Mouse (Mus musculus) forebrain, embryonic 15.5 days (tissue): ENCODE data around the gene Atg13. TPM values are rescaled to one million over a fixed set of nuclear protein-coding genes. Genes with fewer than 3 reads are reported as not detected.
"Not testable (repeated sequence)": the region's sequence is repeated elsewhere in the genome, so short reads cannot be mapped to it uniquely, and the experiment has no call there.

Experiments
- ATAC-seq: fragments of 200-750 bp; cut with Nextera tagmentation; replicated peaks from 2 replicates; pipeline ENCODE4 v1.8.0; 2017; ENCODE audit warnings: mild to moderate bottlenecking, moderate TSS enrichment, moderate library complexity
- H3K27ac ChIP-seq: fragments of 300-500 bp; sonication (generic); replicated peaks from 2 replicates; pipeline ENCODE4 v1.5.1; 2015; ENCODE audit warnings: mild to moderate bottlenecking, inconsistent platforms
- H3K27me3 ChIP-seq: fragments of 300-500 bp; sonication (generic); 2 replicates; pipeline ENCODE4 v1.6.1; 2015; ENCODE audit warnings: inconsistent platforms
- H3K36me3 ChIP-seq: fragments of 300-500 bp; sonication (generic); 2 replicates; pipeline ENCODE4 v1.6.1; 2015; ENCODE audit warnings: mild to moderate bottlenecking, inconsistent platforms
- H3K4me1 ChIP-seq: fragments of 300-500 bp; sonication (generic); 2 replicates; pipeline ENCODE4 v1.6.1; 2015; ENCODE audit warnings: inconsistent platforms
- H3K4me2 ChIP-seq: fragments of 300-500 bp; sonication (generic); replicated peaks from 2 replicates; pipeline ENCODE4 v1.6.1; 2015; ENCODE audit warnings: mild to moderate bottlenecking, inconsistent platforms
- H3K4me3 ChIP-seq: fragments of 300-500 bp; sonication (generic); 2 replicates; pipeline ENCODE4 v1.5.1; 2015; ENCODE audit warnings: mild to moderate bottlenecking, inconsistent platforms
- H3K9ac ChIP-seq: fragments of 300-500 bp; sonication (generic); replicated peaks from 2 replicates; pipeline ENCODE4 v1.6.1; 2015; ENCODE audit warnings: mild to moderate bottlenecking, inconsistent platforms
- H3K9me3 ChIP-seq: fragments of 300-500 bp; sonication (generic); 2 replicates; pipeline ENCODE4 v1.6.1; 2016; ENCODE audit warnings: inconsistent platforms
- WGBS: fragments of 180-500 bp; shearing (Covaris S2); methylation state at CpG from one replicate; pipeline ENCODE4 v1.1.7; 2015; ENCODE audit warnings: mixed read lengths; 5-methylcytosine and 5-hydroxymethylcytosine counted together
- polyA plus RNA-seq: library from polyadenylated mRNA; unstranded; fragments of >200 nt; fragmentation: Nextera tagmentation; extraction: Ambion mirVana; gene quantifications from 2 replicates; pipeline ENCODE4 v1.2.1, GENCODE M21; 2015

The Atg13 gene
- 38.4 and 40.4 TPM in 2 replicates for polyA plus RNA-seq

GRCm38 (mm10) chr2:91710272-91711234 lies at the start of gene Atg13, which contains the start of gene Harbi1:
Gene Atg13, minus strand, starts transcription at chr2:91710576.
Gene Harbi1, plus strand, starts transcription at chr2:91710852.
- Histone ChIP-seq H3K36me3 (no peaks in the 10 kb centered on the region), H3K9ac (peak within 1 kb of the TSS; percentile 90), H3K27ac (peak within 1 kb of the TSS; percentile 83), H3K9me3 (no peaks in the 10 kb centered on the region), H3K4me2 (peak within 1 kb of the TSS; percentile 77), H3K27me3 (no peaks in the 10 kb centered on the region), H3K4me1 (peaks cover 23% of the 10 kb centered on the region), H3K4me3 (peak within 1 kb of the TSS; percentile 97)
- peak; percentile 99 for ATAC-seq
- WGBS = under 1% methylated on average over 66 of the region's 66 CpGs

DNA sequence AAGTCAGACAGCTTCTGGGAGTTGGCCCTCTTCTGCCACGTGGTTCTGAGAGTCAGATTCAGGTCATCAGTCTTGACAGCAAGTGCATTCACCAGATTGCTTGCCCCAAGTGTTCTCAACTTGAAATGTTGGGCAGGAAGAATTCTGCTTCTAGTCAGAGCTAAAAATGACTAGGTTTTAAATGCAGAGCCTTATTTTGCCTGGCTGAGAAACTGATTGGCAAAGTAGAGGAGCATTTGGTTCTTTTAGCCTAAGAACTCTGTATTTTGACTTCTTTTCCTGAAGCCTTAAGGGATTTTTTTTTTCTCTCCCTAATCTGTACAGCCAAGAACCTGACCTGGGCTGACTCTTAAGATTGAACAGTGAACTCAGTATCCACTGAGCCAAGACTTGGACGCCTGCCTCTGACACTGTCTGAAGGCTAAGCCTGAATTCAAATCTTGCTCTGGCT lies 39.5 kb upstream of the Atg13 start:
- H3K9ac ChIP-seq = no peak overlapping the region
- H3K4me1 ChIP-seq = no peaks in the 10 kb centered on the region
- ATAC-seq = no peak
- H3K9me3 ChIP-seq = no peaks in the 10 kb centered on the region
- no peak overlapping the region for H3K4me3 ChIP-seq
- no peaks in the 10 kb centered on the region for H3K36me3 ChIP-seq
- H3K27me3 ChIP-seq = no peaks in the 10 kb centered on the region
- no peak overlapping the region for H3K4me2 ChIP-seq
- H3K27ac ChIP-seq = no peak overlapping the region
- 68% methylated on average over 2 of the region's 2 CpGs for WGBS

DNA sequence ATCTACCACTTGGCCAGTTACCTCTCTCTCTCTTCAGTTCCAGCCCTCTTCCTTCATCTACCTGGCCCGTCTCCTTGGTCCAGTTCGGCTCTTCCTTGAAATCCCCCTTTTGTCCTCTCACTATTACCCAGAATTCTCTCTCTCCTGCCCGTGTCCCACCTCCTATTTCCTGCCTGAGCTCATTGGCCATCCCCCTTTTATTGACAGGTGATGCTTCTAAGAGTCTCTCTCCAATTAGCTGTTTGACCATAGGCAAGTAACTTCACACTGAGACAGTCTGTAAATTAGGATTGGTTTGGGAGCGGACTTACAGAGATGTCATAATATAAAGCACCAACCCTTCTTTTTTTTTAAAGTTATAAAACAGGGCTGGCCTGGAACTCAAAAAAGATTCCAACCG lies 34.3 kb upstream of the Atg13 start:
- H3K4me3 ChIP-seq = no peak overlapping the region
- H3K9me3 ChIP-seq = no peaks in the 10 kb centered on the region
- 81% methylated on average over 5 of the region's 5 CpGs for WGBS
- no peaks in the 10 kb centered on the region for H3K4me1 ChIP-seq
- no peaks in the 10 kb centered on the region for H3K36me3 ChIP-seq
- H3K27ac ChIP-seq = no peak overlapping the region
- H3K9ac ChIP-seq = no peak overlapping the region
- no peak overlapping the region for H3K4me2 ChIP-seq
- no peaks in the 10 kb centered on the region for H3K27me3 ChIP-seq
- ATAC-seq = no peak

GRCm38 (mm10) chr2:91739586-91739985 lies 29.2 kb upstream of the Atg13 start:
- 95% methylated on average over 1 of the region's 1 CpGs for WGBS
- H3K36me3 ChIP-seq = no peaks in the 10 kb centered on the region
- no peak overlapping the region for H3K27ac ChIP-seq
- no peak overlapping the region for H3K9ac ChIP-seq
- H3K4me2 ChIP-seq = no peak overlapping the region
- no peak for ATAC-seq
- no peaks in the 10 kb centered on the region for H3K9me3 ChIP-seq
- H3K4me1 ChIP-seq = no peaks in the 10 kb centered on the region
- H3K4me3 ChIP-seq = no peak overlapping the region
- no peaks in the 10 kb centered on the region for H3K27me3 ChIP-seq

DNA sequence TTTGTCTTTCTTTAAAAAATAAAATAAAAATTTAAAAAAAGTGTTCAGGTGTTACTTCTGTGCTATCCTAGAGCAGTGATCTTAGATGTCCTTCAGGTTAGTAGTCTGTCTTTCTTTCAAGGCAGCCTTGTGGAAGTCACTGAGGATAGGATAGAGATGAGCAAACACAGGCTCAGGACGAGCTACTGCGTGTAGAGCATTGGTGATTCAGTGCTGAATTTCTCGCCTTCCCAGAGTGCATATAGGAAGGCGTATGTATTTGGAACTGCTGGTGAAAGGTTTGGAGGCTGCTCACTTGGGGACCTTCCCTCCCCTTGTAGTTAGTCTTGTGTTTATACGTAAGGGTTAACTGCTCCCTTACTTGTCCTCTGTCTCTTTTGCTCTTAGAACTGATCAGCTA lies 24.8 kb upstream of the Atg13 start:
- no peaks in the 10 kb centered on the region for H3K27me3 ChIP-seq
- H3K4me1 ChIP-seq = peaks cover 9% of the 10 kb centered on the region

DNA sequence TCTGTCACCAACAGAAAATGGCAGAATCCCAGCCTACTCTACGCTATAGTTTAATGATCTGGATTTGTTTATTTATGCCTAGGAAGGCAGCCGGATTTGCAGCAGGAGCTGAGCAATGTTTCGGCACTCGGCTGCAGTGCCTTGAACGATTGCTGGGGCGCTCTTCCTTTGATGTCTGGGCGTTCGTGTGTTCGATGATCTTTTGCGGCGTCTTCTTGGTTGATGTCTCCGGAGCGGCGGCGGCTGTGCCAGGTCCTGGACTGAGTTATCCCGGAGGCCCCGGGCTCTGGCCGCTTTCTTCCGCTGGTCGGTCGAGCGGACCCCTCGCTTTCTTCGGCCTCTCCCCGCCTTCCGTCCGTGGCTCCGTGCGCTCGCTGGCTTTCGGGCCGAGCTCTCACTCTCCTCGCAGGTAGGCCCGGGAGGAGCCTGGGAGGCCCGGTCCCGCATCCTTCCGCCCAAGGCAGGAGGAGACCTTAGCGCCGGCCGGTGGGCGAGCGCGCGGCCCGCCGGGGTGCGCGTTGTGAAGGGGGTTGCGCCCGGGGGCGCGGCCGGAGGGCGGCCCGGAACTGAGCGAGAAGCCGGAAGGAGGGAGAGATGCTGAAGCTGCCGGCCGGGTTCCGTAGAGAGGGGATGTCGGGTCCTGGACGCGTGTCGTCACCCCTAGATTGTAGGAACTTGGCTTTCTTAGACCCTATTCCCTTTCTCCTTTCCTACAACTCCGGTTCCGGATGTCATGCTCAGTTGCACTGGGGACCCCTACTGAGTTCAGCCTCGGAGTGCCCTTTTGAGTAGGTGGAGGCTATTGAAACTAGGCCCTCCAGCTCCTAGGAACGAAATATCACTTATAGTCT lies 19.8 kb upstream of the Atg13 start, which contains the start of gene Ambra1:
TSS of gene Ambra1 (plus strand) at position 164 of the 851 bp plus-strand sequence.
- peak within 1 kb of the TSS; percentile 87 for H3K27ac ChIP-seq
- no peaks in the 10 kb centered on the region for H3K9me3 ChIP-seq
- peak within 1 kb of the TSS; percentile 65 for H3K4me2 ChIP-seq
- under 1% methylated on average over 67 of the region's 68 CpGs for WGBS
- H3K9ac ChIP-seq = peak within 1 kb of the TSS; percentile 89
- peaks cover 9% of the 10 kb centered on the region for H3K4me1 ChIP-seq
- H3K27me3 ChIP-seq = no peaks in the 10 kb centered on the region
- H3K4me3 ChIP-seq = peak within 1 kb of the TSS; percentile 87
- ATAC-seq = peak; percentile 92
- no peaks in the 10 kb centered on the region for H3K36me3 ChIP-seq

More for the DNA sequence above, 24.8 kb upstream of the Atg13 start:
- WGBS = 97% methylated on average over 5 of the region's 5 CpGs
- H3K9ac ChIP-seq = no peak overlapping the region
- no peak overlapping the region for H3K4me2 ChIP-seq
- H3K27ac ChIP-seq = no peak overlapping the region
- H3K4me3 ChIP-seq = no peak overlapping the region
- H3K36me3 ChIP-seq = no peaks in the 10 kb centered on the region
- no peaks in the 10 kb centered on the region for H3K9me3 ChIP-seq
- no peak for ATAC-seq

DNA sequence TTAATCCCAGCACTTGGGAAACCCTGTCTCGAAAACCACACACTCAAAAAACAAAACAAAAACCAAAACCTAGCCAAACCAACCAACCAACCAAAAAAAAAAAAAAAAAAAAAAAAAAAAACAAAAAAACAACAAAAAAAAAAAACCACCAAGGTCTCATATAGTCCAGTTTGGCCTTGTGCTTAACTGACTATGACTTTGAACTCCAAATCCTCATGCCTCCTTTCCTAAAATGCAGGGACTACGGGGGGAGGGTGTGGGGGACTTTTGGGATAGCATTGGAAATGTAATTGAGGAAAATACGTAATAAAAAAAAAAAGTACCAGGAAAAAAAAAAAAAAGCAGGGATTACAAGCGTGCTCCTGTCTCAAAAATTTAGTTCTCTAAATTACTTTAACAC lies 19.2 kb upstream of the Atg13 start:
- WGBS = 16% methylated on average over 4 of the region's 4 CpGs
- no peaks in the 10 kb centered on the region for H3K9me3 ChIP-seq
- no peaks in the 10 kb centered on the region for H3K36me3 ChIP-seq
- H3K27me3 ChIP-seq = no peaks in the 10 kb centered on the region
- peak overlapping the region; percentile 89; the same call in 1 of the 2 replicates for H3K9ac ChIP-seq
- H3K27ac ChIP-seq = peak overlapping the region; percentile 87
- peak overlapping the region; percentile 87 for H3K4me3 ChIP-seq
- H3K4me1 ChIP-seq = peaks cover 9% of the 10 kb centered on the region
- ATAC-seq = peak; percentile 12; the same call in 1 of the 2 replicates
- H3K4me2 ChIP-seq = peak overlapping the region; percentile 48

DNA sequence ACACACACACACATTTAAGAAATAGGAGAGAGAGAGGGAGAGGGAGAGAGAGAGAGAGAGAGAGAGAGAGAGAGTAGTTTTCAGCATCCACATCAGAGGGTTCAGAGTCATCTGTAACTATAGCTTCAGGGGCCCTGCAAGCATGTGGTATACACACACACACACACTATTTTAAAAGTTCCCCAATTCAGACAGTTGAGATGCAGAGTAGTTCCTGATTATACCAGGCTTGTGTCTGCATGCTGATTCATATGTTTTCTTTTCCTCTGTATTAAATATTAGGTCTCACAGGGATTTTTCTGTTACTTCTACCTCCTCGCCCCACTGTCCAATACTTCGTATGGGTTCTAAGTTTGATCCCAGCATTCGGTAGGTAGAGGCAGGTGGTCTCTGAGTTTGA lies 16.6 kb upstream of the Atg13 start:
- Histone ChIP-seq H3K9me3 (no peaks in the 10 kb centered on the region), H3K27me3 (no peaks in the 10 kb centered on the region), H3K4me1 (peaks cover 9% of the 10 kb centered on the region), H3K27ac (no peak overlapping the region), H3K4me2 (no peak overlapping the region), H3K36me3 (no peaks in the 10 kb centered on the region), H3K9ac (no peak overlapping the region), H3K4me3 (no peak overlapping the region)
- no peak for ATAC-seq
- 90% methylated on average over 3 of the region's 3 CpGs for WGBS

DNA sequence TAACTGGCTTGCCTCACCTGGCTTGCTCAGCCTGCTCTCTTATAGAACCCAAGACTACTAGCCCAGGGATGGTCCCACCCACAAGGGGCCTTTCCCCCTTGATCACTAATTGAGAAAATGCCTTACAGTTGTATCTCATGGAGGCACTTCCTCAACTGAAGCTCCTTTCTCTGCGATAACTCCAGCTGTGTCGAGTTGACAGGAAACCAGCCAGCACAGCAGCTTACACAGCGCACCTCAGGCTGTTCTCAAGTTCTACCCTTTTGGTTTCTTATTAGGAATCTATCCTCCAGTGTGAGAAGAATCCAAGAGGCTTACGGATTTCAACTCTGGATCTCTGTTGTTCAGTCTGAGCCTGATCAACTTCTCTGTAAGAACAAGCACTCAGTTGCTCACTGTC lies 15.1 kb upstream of the Atg13 start:
- ATAC-seq, H3K4me2 ChIP-seq, H3K4me3 ChIP-seq, H3K9me3 ChIP-seq, H3K27me3 ChIP-seq, H3K36me3 ChIP-seq, H3K4me1 ChIP-seq, H3K9ac ChIP-seq, H3K27ac ChIP-seq: not testable (repeated sequence)
- 62% methylated on average over 4 of the region's 4 CpGs for WGBS

DNA sequence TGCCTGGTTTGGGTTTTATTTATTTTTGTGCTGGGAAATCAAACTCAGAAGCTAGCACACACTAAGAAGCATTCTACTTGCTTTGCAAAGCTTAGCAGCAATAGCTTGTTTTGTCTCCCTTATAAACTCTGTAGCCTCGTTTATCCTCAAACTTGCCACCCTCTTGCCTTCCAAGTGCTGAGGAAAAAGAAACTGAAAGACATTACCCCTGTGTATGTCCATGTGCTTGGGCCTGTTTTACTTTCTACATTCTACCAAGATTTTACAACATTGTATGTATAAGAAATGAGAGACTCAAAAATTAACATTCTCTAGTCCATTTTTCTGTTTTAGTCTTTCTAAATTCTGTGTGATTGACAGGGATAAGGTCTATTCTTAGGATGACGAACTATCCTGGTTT lies 14.3 kb upstream of the Atg13 start:
- no peaks in the 10 kb centered on the region for H3K4me1 ChIP-seq
- no peak overlapping the region for H3K9ac ChIP-seq
- H3K27me3 ChIP-seq = no peaks in the 10 kb centered on the region
- no peak overlapping the region for H3K4me3 ChIP-seq
- H3K36me3 ChIP-seq = peaks cover 12% of the 10 kb centered on the region
- no peak overlapping the region for H3K4me2 ChIP-seq
- H3K27ac ChIP-seq = no peak overlapping the region
- H3K9me3 ChIP-seq = no peaks in the 10 kb centered on the region
- 56% methylated on average over 2 of the region's 2 CpGs for WGBS
- ATAC-seq = no peak

DNA sequence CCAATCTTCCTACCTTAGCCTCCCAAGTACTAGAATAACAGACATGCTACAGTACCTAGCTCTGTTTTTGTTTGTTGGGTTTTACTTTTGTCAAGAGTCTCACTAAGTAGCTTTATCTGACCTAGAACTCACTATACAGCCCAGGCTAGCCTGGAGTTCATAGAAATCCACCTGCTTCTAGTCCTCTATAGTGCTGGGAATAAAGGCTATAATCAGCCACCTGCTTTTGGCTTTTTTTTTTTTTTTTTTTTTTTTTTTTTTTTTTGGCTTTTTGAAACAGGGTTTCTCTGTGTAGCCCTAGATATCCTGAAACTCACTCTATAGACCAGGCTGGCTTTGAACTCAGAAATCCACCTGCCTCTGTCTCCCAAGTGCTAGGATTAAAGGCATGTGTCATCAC lies 13.6 kb upstream of the Atg13 start:
- H3K27me3 ChIP-seq = no peaks in the 10 kb centered on the region
- no peaks in the 10 kb centered on the region for H3K9me3 ChIP-seq
- H3K9ac ChIP-seq = no peak overlapping the region
- no peak overlapping the region for H3K4me3 ChIP-seq
- no peak for ATAC-seq
- peaks cover 12% of the 10 kb centered on the region for H3K36me3 ChIP-seq
- no peaks in the 10 kb centered on the region for H3K4me1 ChIP-seq
- H3K4me2 ChIP-seq = no peak overlapping the region
- H3K27ac ChIP-seq = no peak overlapping the region

DNA sequence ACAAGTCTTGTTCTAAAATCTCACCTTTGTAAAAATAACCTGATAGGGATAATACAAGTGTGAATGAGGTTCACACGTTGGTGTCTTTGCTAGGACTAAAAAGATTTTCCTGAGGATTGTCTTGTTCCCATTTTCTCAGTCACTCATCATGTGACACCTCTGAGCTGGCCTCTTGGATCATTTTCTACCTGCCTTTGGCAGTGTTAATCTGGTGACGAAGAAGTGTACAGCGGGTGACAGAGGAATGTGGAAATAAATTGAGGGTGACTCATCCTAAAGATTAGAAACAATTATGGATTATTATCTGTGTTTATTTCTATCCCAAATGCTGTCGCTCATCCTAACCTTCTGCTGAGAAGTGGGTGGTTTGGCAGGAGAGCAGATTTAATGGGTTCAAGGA lies 13.0 kb upstream of the Atg13 start:
- H3K4me2 ChIP-seq = no peak overlapping the region
- ATAC-seq = no peak
- H3K4me3 ChIP-seq = no peak overlapping the region
- no peaks in the 10 kb centered on the region for H3K27me3 ChIP-seq
- H3K36me3 ChIP-seq = peaks cover 12% of the 10 kb centered on the region
- WGBS = 81% methylated on average over 4 of the region's 4 CpGs
- H3K4me1 ChIP-seq = no peaks in the 10 kb centered on the region
- no peaks in the 10 kb centered on the region for H3K9me3 ChIP-seq
- H3K27ac ChIP-seq = no peak overlapping the region
- H3K9ac ChIP-seq = no peak overlapping the region
